Mouse (Mus musculus) hindbrain, embryonic 13.5 days (tissue): Measurements from ENCODE around the gene Rad51b. TPM values are rescaled to one million over a fixed set of nuclear protein-coding genes. Genes with fewer than 3 reads are reported as not detected.

ENCODE experiments used
- ATAC-seq: fragments of 200-750 bp; cut with Nextera tagmentation; 2 replicates; pipeline ENCODE4 v1.8.0; 2017; ENCODE audit warnings: moderate TSS enrichment; ENCODE audit not compliant: low FRiP score
- H3K27ac ChIP-seq: fragments of 300-500 bp; sonication (generic); 2 replicates; pipeline ENCODE4 v1.5.1; 2015; ENCODE audit warnings: inconsistent platforms, mild to moderate bottlenecking, moderate library complexity
- H3K27me3 ChIP-seq: fragments of 300-500 bp; sonication (generic); 2 replicates; pipeline ENCODE4 v1.6.1; 2015; ENCODE audit warnings: mild to moderate bottlenecking, inconsistent platforms
- H3K36me3 ChIP-seq: fragments of 300-500 bp; sonication (generic); 2 replicates; pipeline ENCODE4 v1.6.1; 2015; ENCODE audit warnings: mild to moderate bottlenecking, inconsistent platforms
- H3K4me1 ChIP-seq: fragments of 300-500 bp; sonication (generic); replicated peaks from 2 replicates; pipeline ENCODE4 v1.6.1; 2015; ENCODE audit warnings: inconsistent platforms
- H3K4me2 ChIP-seq: fragments of 300-500 bp; sonication (generic); 2 replicates; pipeline ENCODE4 v1.6.1; 2015; ENCODE audit warnings: inconsistent platforms, mild to moderate bottlenecking, moderate library complexity
- H3K4me3 ChIP-seq: fragments of 300-500 bp; sonication (generic); 2 replicates; pipeline ENCODE4 v1.5.1; 2015; ENCODE audit warnings: mild to moderate bottlenecking, inconsistent platforms
- H3K9ac ChIP-seq: fragments of 300-500 bp; sonication (generic); 2 replicates; pipeline ENCODE4 v1.6.1; 2015; ENCODE audit warnings: mild to moderate bottlenecking, inconsistent platforms
- H3K9me3 ChIP-seq: fragments of 300-500 bp; sonication (generic); 2 replicates; pipeline ENCODE4 v1.6.1; 2016; ENCODE audit warnings: inconsistent platforms
- WGBS: fragments of 180-500 bp; shearing (Covaris S2); methylation state at CpG from one replicate; pipeline ENCODE4 v1.1.7; 2015; 5-methylcytosine and 5-hydroxymethylcytosine counted together
- polyA plus RNA-seq: library from polyadenylated mRNA; unstranded; fragments of >200 nt; fragmentation: Nextera tagmentation; extraction: Ambion mirVana; gene quantifications from 2 replicates; pipeline ENCODE4 v1.2.1, GENCODE M21; 2015

The Rad51b gene
- polyA plus RNA-seq, 1 experiment from 2014 or later, result 2.4 TPM

GRCm38 (mm10) chr12:79507141-79507681, 210.1 kb downstream of the Rad51b start:
- Histone ChIP-seq H3K36me3 (no peaks in the 10 kb centered on the region), H3K4me3 (no peak overlapping the region), H3K27ac (peak overlapping the region; percentile 60), H3K9ac (no peak overlapping the region), H3K4me1 (peaks cover 41% of the 10 kb centered on the region), H3K9me3 (no peaks in the 10 kb centered on the region), H3K27me3 (no peaks in the 10 kb centered on the region), H3K4me2 (no peak overlapping the region)
- 40% methylated on average over 8 of the region's 8 CpGs for whole genome bisulfite sequencing
- ATAC-seq, result no peak

GRCm38 (mm10) chr12:79511454-79512204, 214.5 kb downstream of the Rad51b start:
- Histone ChIP-seq H3K4me2 (no peak overlapping the region), H3K9ac (no peak overlapping the region), H3K27me3 (no peaks in the 10 kb centered on the region), H3K36me3 (no peaks in the 10 kb centered on the region), H3K9me3 (no peaks in the 10 kb centered on the region), H3K27ac (peak overlapping the region; percentile 62), H3K4me1 (peaks cover 22% of the 10 kb centered on the region), H3K4me3 (no peak overlapping the region)
- 42% methylated on average over 11 of the region's 11 CpGs for WGBS
- ATAC-seq, result peak; percentile 69

GRCm38 (mm10) chr12:79512205-79512886, 215.3 kb downstream of the Rad51b start:
- H3K9me3 ChIP-seq, result no peaks in the 10 kb centered on the region
- no peak overlapping the region for H3K4me3 ChIP-seq
- peaks cover 15% of the 10 kb centered on the region; the same call in 1 of the 2 replicates for H3K4me1 ChIP-seq
- no peak overlapping the region for H3K27ac ChIP-seq
- no peak overlapping the region for H3K4me2 ChIP-seq
- no peaks in the 10 kb centered on the region for H3K27me3 ChIP-seq
- H3K36me3 ChIP-seq, result no peaks in the 10 kb centered on the region
- 48% methylated on average over 10 of the region's 10 CpGs for WGBS
- ATAC-seq, result no peak
- H3K9ac ChIP-seq, result no peak overlapping the region

DNA sequence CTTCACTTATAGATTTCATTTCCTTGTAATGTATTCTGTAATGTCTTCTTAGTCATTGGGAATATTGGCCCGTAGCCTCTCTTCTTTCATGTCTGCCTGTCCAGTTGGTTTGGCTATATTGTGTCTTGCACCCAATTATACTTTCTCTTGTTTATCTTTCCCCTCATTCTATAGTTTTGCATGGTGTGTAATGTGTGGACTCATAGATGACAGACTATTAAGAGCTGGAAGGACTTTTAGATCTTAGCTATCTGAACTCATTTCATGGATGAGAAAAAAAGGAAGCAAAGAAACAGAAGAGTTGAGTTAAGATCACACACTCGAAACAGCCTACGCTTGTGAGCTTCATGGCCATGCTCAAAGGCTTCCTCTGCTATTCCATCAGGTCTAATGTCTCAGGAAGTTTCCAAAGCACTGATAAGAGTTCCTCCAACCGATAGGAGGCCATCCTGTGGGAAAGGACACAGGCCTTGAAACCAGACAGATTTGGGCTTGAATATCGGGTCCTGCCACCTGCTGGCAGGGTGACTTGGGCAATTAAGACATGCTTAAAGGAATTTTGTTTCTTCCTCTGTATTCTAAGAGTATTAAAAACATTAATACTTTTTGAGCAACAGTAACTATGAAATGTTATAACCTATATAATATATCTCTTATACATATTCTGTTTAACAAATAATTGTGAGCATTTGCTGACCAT, 216.1 kb downstream of the Rad51b start:
- ATAC-seq, result no peak
- Histone ChIP-seq H3K9me3 (no peaks in the 10 kb centered on the region), H3K27me3 (no peaks in the 10 kb centered on the region), H3K4me1 (peaks cover 10% of the 10 kb centered on the region; the same call in 1 of the 2 replicates), H3K4me3 (no peak overlapping the region), H3K4me2 (no peak overlapping the region), H3K9ac (no peak overlapping the region), H3K36me3 (no peaks in the 10 kb centered on the region), H3K27ac (no peak overlapping the region)
- WGBS, result 87% methylated on average over 5 of the region's 5 CpGs

GRCm38 (mm10) chr12:79514680-79515079, 217.6 kb downstream of the Rad51b start:
- no peak overlapping the region for H3K27ac ChIP-seq
- ATAC-seq, result no peak
- WGBS, result 96% methylated on average over 3 of the region's 3 CpGs
- no peaks in the 10 kb centered on the region for H3K36me3 ChIP-seq
- peaks cover 10% of the 10 kb centered on the region; the same call in 1 of the 2 replicates for H3K4me1 ChIP-seq
- H3K27me3 ChIP-seq, result no peaks in the 10 kb centered on the region
- no peak overlapping the region for H3K4me3 ChIP-seq
- H3K9ac ChIP-seq, result no peak overlapping the region
- H3K9me3 ChIP-seq, result no peaks in the 10 kb centered on the region
- no peak overlapping the region for H3K4me2 ChIP-seq

GRCm38 (mm10) chr12:79522374-79522773, 225.3 kb downstream of the Rad51b start:
- no peak for ATAC-seq

DNA sequence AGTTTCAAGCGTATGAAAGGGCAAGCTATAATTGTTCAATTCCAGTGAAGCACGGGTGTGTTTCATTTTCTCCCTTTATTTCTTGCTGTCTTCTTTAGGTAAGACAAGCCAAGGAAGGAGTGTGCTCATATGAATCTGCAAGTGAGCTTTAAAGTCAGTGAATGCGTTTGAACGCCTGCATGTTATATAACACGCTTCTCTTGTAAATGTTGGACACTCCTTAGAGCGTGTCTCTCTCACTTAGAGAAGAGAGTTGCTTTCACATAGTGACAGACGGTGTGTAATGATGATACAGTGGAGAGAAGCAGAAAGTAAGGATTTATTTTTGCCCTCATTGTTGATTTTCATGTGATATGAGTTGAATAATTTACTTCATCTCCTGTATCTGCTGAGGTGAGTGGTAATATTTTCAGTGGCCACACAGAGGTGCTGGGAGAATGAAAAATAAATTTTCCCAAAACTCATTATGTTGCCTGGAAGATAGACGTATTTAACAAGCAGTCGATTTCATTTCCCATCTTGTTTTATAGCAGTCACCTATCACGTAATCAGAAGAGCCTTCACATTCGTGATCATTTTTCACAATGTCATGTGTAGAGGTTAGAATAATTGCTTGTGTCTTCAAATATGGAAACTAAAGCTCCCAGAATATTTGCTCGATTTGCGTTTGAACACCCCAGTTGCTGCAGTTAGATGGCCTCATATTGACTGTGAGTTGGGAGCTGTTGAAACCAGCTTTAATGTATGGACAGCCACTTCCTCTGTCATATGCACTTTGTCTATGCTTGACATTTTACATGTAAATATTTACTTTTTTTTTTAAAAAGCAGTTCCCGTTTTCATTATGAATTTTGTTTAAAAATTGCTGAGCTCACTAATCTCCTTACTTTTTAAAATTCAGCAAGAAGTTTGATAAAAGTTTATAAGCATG, 228.1 kb downstream of the Rad51b start:
- Histone ChIP-seq H3K27me3 (no peaks in the 10 kb centered on the region), H3K9ac (no peak overlapping the region), H3K4me2 (no peak overlapping the region), H3K27ac (no peak overlapping the region), H3K36me3 (peaks cover 3% of the 10 kb centered on the region; the same call in 1 of the 2 replicates), H3K4me3 (no peak overlapping the region), H3K4me1 (peaks cover 3% of the 10 kb centered on the region; the same call in 1 of the 2 replicates), H3K9me3 (no peaks in the 10 kb centered on the region)
- ATAC-seq, result no peak
- 70% methylated on average over 14 of the region's 14 CpGs for WGBS

More at GRCm38 (mm10) chr12:79522374-79522773, 225.3 kb downstream of the Rad51b start:
- Histone ChIP-seq H3K4me3 (no peak overlapping the region), H3K9me3 (no peaks in the 10 kb centered on the region), H3K4me1 (0 out of 2 replicates have a peak, but pooled peaks cover 3% of the 10 kb centered on the region), H3K4me2 (no peak overlapping the region), H3K27ac (no peak overlapping the region), H3K9ac (no peak overlapping the region), H3K36me3 (no peaks in the 10 kb centered on the region), H3K27me3 (no peaks in the 10 kb centered on the region)
- WGBS, result 48% methylated on average over 1 of the region's 1 CpGs

DNA sequence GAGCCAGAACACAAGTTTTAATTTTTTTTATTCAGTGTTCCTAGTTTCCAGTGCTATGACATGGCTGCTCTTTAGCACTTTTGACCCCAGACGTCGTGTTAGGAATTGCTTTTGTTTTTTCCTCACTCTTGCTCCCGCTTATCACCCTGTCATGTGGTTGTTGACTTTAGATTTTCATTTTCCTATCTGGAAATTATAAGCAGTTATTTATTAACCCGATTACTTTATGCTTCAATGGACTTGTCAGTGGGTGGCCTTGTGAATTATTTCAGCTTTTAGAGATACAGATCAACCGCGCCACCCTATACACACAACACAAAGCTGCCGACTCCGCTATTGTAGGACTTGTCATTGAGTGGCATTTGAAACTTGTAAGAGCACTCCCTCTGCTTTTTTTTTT, 228.8 kb downstream of the Rad51b start:
- WGBS, result 19% methylated on average over 8 of the region's 8 CpGs

GRCm38 (mm10) chr12:79527222-79527621, 230.1 kb downstream of the Rad51b start:
- Histone ChIP-seq H3K4me2 (no peak overlapping the region), H3K9ac (no peak overlapping the region), H3K9me3 (no peaks in the 10 kb centered on the region), H3K4me3 (no peak overlapping the region), H3K4me1 (peaks cover 12% of the 10 kb centered on the region; the same call in 1 of the 2 replicates), H3K36me3 (peaks cover 3% of the 10 kb centered on the region; the same call in 1 of the 2 replicates), H3K27me3 (no peaks in the 10 kb centered on the region), H3K27ac (no peak overlapping the region)
- no peak for ATAC-seq
- WGBS, result 84% methylated on average over 3 of the region's 3 CpGs

More for the DNA sequence above, 228.8 kb downstream of the Rad51b start:
- Histone ChIP-seq H3K4me2 (no peak overlapping the region), H3K9me3 (no peaks in the 10 kb centered on the region), H3K4me3 (no peak overlapping the region), H3K36me3 (peaks cover 3% of the 10 kb centered on the region; the same call in 1 of the 2 replicates), H3K9ac (no peak overlapping the region), H3K27ac (no peak overlapping the region), H3K4me1 (peaks cover 7% of the 10 kb centered on the region; the same call in 1 of the 2 replicates), H3K27me3 (no peaks in the 10 kb centered on the region)
- no peak for ATAC-seq

- H3K27me3 ChIP-seq, result peaks cover 4% of the 10 kb centered on the region; the same call in 1 of the 2 replicates
- H3K4me3 ChIP-seq, result no peak overlapping the region
- H3K9ac ChIP-seq, result no peak overlapping the region
- peaks cover 19% of the 10 kb centered on the region for H3K4me1 ChIP-seq
- no peaks in the 10 kb centered on the region for H3K9me3 ChIP-seq
- 52% methylated on average over 10 of the region's 10 CpGs for WGBS
- no peak overlapping the region for H3K27ac ChIP-seq
- ATAC-seq, result no peak
- H3K36me3 ChIP-seq, result peaks cover 3% of the 10 kb centered on the region; the same call in 1 of the 2 replicates
- H3K4me2 ChIP-seq, result no peak overlapping the region
Measured at GRCm38 (mm10) chr12:79530275-79530902, 233.3 kb downstream of the Rad51b start.
